Mouse (Mus musculus): ENCODE results near the gene Slc2a5.

DNA sequence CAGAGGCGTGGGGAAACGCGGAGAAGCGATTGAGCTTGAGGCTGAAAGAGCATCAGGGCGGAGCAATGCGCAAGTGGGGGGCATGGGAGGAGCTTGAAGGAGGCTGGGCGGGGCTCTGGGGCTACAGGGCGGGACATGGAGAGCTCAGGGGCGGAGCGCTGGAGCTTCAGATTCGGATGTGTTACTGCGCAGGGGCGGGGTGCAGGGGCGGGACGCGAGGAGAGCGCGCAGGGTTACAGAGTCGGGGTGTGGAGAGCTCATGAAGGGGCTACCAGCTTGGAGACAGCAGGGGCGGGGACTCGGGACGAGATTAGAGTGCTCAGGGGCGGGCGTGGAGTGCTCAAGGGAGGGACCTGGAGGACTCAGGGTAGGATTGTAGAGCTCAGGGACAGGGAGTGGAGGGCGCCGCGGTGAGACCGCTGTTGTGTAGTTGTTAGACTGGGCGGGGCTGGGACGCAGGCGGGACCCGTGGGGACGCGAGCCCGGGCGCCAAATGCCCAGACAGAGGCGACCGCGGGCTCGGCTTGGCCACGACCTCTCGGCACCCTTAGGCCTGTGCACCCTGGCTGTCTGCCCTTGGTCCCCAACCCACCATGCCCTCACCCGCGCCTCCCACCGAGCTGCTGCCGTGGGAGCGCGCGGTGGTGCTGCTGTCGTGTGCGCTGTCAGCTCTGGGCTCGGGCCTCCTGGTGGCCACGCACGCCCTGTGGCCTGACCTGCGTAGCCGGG is 31.8 kb upstream of the Slc2a5 start, which contains the start of gene Gpr157:
- peak; percentile 52 for TF ChIP-seq CTCF (IDR thresholded peaks at IDR 0.05; ENCODE audit: low read depth)
- no peak for TF ChIP-seq EP300 (IDR thresholded peaks at IDR 0.05; ENCODE audit: low read depth)

Data from liver, postnatal 0 days (tissue).